Mouse (Mus musculus) kidney, embryonic 15.5 days (tissue): ENCODE data around the gene Msx1. TPM values are rescaled to one million over a fixed set of nuclear protein-coding genes. Genes with fewer than 3 reads are reported as not detected.

Experiments
- ATAC-seq: fragments of 200-750 bp; cut with Nextera tagmentation; replicated peaks from 2 replicates; pipeline ENCODE4 v1.8.0; 2017; ENCODE audit warnings: moderate TSS enrichment; ENCODE audit not compliant: low FRiP score
- H3K27ac ChIP-seq: fragments of 300-500 bp; sonication (generic); 2 replicates; pipeline ENCODE4 v1.5.1; 2015; ENCODE audit warnings: mild to moderate bottlenecking, inconsistent platforms
- H3K27me3 ChIP-seq: fragments of 300-500 bp; sonication (generic); 2 replicates; pipeline ENCODE4 v1.6.1; 2015; ENCODE audit warnings: inconsistent platforms
- H3K36me3 ChIP-seq: fragments of 300-500 bp; sonication (generic); 2 replicates; pipeline ENCODE4 v1.6.1; 2015; ENCODE audit warnings: inconsistent platforms
- H3K4me1 ChIP-seq: fragments of 300-500 bp; sonication (generic); 2 replicates; pipeline ENCODE4 v1.6.1; 2015; ENCODE audit warnings: inconsistent platforms
- H3K4me2 ChIP-seq: fragments of 300-500 bp; sonication (generic); 2 replicates; pipeline ENCODE4 v1.6.1; 2015; ENCODE audit warnings: moderate library complexity, mild to moderate bottlenecking, inconsistent platforms
- H3K4me3 ChIP-seq: fragments of 300-500 bp; sonication (generic); replicated peaks from 2 replicates; pipeline ENCODE4 v1.5.1; 2015; ENCODE audit warnings: mild to moderate bottlenecking, inconsistent platforms
- H3K9ac ChIP-seq: fragments of 300-500 bp; sonication (generic); 2 replicates; pipeline ENCODE4 v1.6.1; 2015; ENCODE audit warnings: mild to moderate bottlenecking, inconsistent platforms
- H3K9me3 ChIP-seq: fragments of 300-500 bp; sonication (generic); replicated peaks from 2 replicates; pipeline ENCODE4 v1.6.1; 2016; ENCODE audit warnings: inconsistent platforms
- WGBS: fragments of 180-500 bp; shearing (Covaris S2); methylation state at CpG from one replicate; pipeline ENCODE4 v1.1.7; 2015; ENCODE audit warnings: mixed read lengths; 5-methylcytosine and 5-hydroxymethylcytosine counted together
- polyA plus RNA-seq: library from polyadenylated mRNA; unstranded; fragments of >200 nt; fragmentation: Nextera tagmentation; extraction: Ambion mirVana; gene quantifications from 2 replicates; pipeline ENCODE4 v1.2.1, GENCODE M21; 2015

The Msx1 gene
- polyA plus RNA-seq, 1 experiment from 2014 or later: 2.9 TPM

DNA sequence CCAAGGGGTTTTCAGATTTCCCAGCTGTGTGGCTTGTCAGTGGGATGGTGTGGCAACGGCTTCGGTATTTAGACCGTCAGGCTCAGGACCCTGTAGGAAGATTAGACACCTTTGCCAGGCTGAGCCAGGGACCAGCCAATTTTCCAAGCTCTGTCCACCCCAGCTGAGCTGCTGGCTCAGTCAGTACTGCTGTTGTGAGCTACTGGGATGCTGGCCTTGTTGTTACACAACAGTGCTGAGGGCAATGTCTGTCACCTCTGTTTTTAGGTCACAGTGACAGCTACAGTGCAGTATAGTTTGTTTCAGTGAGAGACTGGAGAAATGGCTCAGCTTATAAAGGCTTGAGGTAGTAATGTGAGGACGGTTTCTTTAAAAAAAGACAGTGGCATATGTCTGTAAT is 50.4 kb downstream of the Msx1 start:
- no peaks in the 10 kb centered on the region for H3K9me3 ChIP-seq
- H3K27ac ChIP-seq: no peak overlapping the region
- no peaks in the 10 kb centered on the region for H3K36me3 ChIP-seq
- H3K4me3 ChIP-seq: no peak overlapping the region
- ATAC-seq: no peak
- no peak overlapping the region for H3K9ac ChIP-seq
- no peak overlapping the region for H3K4me2 ChIP-seq
- peaks cover 8% of the 10 kb centered on the region; the same call in 1 of the 2 replicates for H3K27me3 ChIP-seq
- H3K4me1 ChIP-seq: peaks cover 5% of the 10 kb centered on the region
- WGBS: 78% methylated on average over 4 of the region's 4 CpGs

DNA sequence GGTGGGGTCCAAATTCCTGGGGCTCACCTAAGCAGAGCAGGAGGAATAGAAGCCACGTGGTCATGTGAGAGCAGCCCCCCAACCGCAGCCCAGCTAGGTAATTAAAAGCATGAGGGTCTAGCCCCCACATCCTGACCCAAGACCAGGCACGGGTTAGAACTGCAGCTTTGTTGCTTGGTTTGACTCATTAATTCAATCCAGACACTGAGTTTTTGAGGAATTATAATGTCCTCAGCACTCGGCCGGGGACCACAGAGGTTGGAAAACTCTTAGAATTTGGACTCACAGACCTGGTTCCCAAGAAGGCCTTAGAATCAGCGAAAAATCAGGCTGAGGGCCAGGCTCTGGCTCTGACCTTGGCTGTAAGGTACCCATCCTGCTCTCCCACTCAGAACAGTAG is 53.5 kb downstream of the Msx1 start:
- Histone ChIP-seq H3K9me3 (no peaks in the 10 kb centered on the region), H3K9ac (no peak overlapping the region), H3K4me1 (peaks cover 15% of the 10 kb centered on the region), H3K4me3 (no peak overlapping the region), H3K27me3 (peaks cover 13% of the 10 kb centered on the region), H3K36me3 (no peaks in the 10 kb centered on the region), H3K4me2 (no peak overlapping the region), H3K27ac (no peak overlapping the region)
- no peak for ATAC-seq
- WGBS: 82% methylated on average over 6 of the region's 6 CpGs

Other genes with a start within 250 kb of the Msx1 start
- 2.9 and 3.4 TPM in 2 replicates for gene Stk32b, start 107.4 kb downstream of the Msx1 start, polyA plus RNA-seq
- 0.43 and 1.6 TPM in 2 replicates for gene Cytl1, start 89.1 kb downstream of the Msx1 start, polyA plus RNA-seq
- 43.6 and 44.7 TPM in 2 replicates for gene Stx18, start 214.2 kb upstream of the Msx1 start, polyA plus RNA-seq